Mouse (Mus musculus): ENCODE data around the gene Picalm. TPM values are rescaled to one million over a fixed set of nuclear protein-coding genes. Genes with fewer than 3 reads are reported as not detected.
"Not testable (repeated sequence)": the region's sequence is repeated elsewhere in the genome, so short reads cannot be mapped to it uniquely, and the experiment has no call there.

Gene Picalm
- polyA plus RNA-seq, 2 experiments, result 53.6 to 155 TPM

DNA sequence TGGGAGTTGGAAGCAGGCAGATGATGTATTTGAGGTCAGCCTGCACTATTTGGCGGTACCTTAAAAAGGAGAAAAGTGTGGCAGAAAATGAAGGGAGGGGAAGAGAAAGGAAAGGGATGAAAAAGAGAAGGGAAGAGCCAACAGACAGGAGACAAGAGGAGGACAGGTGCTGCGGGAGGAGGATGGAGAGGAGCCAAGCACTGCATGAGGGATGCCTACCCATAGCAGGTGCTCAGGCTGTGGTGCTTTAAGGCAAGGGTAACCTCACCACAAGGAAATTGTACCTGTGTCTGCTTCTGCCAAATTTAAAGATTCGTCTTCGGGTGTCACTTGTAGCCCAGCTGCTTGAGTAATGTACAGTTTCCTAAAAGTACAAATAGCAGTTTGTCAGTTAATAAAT is 98.1 kb downstream of the Picalm start:
- no peaks in the 10 kb centered on the region for H3K27me3 ChIP-seq (ENCODE audit: control insufficient read depth, insufficient read depth, low read length)
- H3K4me3 ChIP-seq (replicated peaks; ENCODE audit: low read length), result no peak overlapping the region
- no peaks in the 10 kb centered on the region for H3K9me3 ChIP-seq (ENCODE audit: control insufficient read depth, low read length)
- no peak overlapping the region for H3K9ac ChIP-seq (ENCODE audit: low read depth, low read length, severe bottlenecking)
- no peak for DNase-seq (ENCODE audit: low spot score)
- no peak for TF ChIP-seq POLR2A (IDR thresholded peaks at IDR 0.05; ENCODE audit: borderline replicate concordance, extremely low read depth, insufficient read depth, insufficient read length)
- WGBS, result 85% methylated on average over 4 of the region's 4 CpGs
- H3K27ac ChIP-seq (replicated peaks; ENCODE audit: low read depth, low read length), result no peak overlapping the region
- ATAC-seq (ENCODE audit: low FRiP score, low read depth), result no peak
- no peaks in the 10 kb centered on the region for H3K36me3 ChIP-seq (ENCODE audit: control insufficient read depth, insufficient read depth, low read length)
- no peaks in the 10 kb centered on the region for H3K4me1 ChIP-seq (ENCODE audit: control insufficient read depth, insufficient read depth, low read length)
- no peak overlapping the region for H3K4me2 ChIP-seq (replicated peaks; ENCODE audit: low read depth, low read length, severe bottlenecking)

DNA sequence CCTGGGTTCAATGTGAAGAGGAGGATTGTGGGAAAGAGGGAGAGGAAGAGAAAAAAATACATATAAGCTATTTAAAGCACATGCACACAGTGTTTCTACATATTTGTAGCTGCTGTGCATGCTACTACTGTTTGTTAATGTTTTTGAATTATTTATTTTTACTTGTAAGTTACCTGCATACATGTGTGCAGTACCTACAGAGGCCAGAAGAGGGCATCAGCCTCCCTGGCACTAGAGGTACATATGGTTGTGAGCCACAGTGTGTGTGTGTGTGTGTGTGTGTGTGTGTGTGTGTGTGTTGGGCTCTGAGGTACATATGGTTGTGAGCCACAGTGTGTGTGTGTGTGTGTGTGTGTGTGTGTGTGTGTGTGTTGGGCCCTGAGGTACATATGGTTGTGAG is 98.9 kb downstream of the Picalm start:
- DNase-seq (ENCODE audit: low spot score); ATAC-seq (ENCODE audit: low FRiP score, low read depth); H3K4me1 ChIP-seq (ENCODE audit: control insufficient read depth, insufficient read depth, low read length); H3K4me3 ChIP-seq (replicated peaks; ENCODE audit: low read length); H3K27me3 ChIP-seq (ENCODE audit: control insufficient read depth, insufficient read depth, low read length); H3K9ac ChIP-seq (ENCODE audit: low read depth, low read length, severe bottlenecking); H3K4me2 ChIP-seq (replicated peaks; ENCODE audit: low read depth, low read length, severe bottlenecking); H3K9me3 ChIP-seq (ENCODE audit: control insufficient read depth, low read length); H3K36me3 ChIP-seq (ENCODE audit: control insufficient read depth, insufficient read depth, low read length); H3K27ac ChIP-seq (replicated peaks; ENCODE audit: low read depth, low read length): not testable (repeated sequence)

DNA sequence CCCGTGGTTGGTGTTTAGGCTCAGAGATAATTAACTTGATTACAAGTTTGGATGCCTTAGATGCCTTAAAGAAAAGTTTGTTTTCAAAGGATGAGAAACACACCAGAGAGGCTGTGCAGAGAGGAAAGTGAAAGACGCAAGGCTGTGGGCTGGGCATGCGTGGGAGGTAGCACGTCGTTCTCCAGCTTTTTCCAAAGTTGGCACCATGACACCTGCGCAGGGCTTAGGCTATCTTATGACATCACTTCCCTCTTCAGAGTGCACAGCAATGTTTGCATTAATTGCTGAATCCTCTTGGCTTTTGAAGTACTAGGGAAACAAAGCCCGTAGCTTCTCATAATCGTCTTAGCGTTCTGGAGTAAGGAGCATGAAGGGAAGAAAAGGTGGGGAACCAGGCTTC is 101.4 kb downstream of the Picalm start:
- no peaks in the 10 kb centered on the region for H3K27me3 ChIP-seq (ENCODE audit: control insufficient read depth, insufficient read depth, low read length)
- H3K27ac ChIP-seq (replicated peaks; ENCODE audit: low read depth, low read length), result no peak overlapping the region
- H3K4me1 ChIP-seq (ENCODE audit: control insufficient read depth, insufficient read depth, low read length), result no peaks in the 10 kb centered on the region
- H3K4me2 ChIP-seq (replicated peaks; ENCODE audit: low read depth, low read length, severe bottlenecking), result no peak overlapping the region
- H3K9me3 ChIP-seq (ENCODE audit: control insufficient read depth, low read length), result no peaks in the 10 kb centered on the region
- DNase-seq (ENCODE audit: low spot score), result no peak
- no peak for ATAC-seq (ENCODE audit: low FRiP score, low read depth)
- H3K4me3 ChIP-seq (replicated peaks; ENCODE audit: low read length), result no peak overlapping the region
- no peak overlapping the region for H3K9ac ChIP-seq (ENCODE audit: low read depth, low read length, severe bottlenecking)
- no peak for TF ChIP-seq POLR2A (IDR thresholded peaks at IDR 0.05; ENCODE audit: borderline replicate concordance, extremely low read depth, insufficient read depth, insufficient read length)
- H3K36me3 ChIP-seq (ENCODE audit: control insufficient read depth, insufficient read depth, low read length), result no peaks in the 10 kb centered on the region
- WGBS, result 72% methylated on average over 9 of the region's 9 CpGs

DNA sequence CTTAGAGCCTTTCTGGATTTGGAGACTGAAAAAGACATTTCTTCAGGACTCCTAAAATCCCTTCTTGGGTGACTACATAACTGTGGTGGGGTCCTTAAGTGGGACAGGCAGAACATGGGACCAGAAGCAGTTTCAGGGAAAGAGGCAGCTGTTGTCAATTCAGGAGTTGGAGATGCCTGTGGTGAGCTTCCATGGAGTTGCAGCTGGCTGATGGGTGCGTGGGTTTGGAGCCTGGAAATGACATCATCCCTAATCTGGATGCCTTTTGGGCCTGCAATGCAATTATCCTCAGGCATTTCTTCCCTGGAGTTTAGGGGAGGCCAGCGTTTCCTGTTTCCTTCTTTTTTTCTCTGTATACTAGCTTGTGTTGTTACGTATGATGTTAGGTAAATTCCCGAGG is 103.9 kb downstream of the Picalm start:
- no peak overlapping the region for H3K27ac ChIP-seq (replicated peaks; ENCODE audit: low read depth, low read length)
- H3K4me2 ChIP-seq (replicated peaks; ENCODE audit: low read depth, low read length, severe bottlenecking), result no peak overlapping the region
- H3K4me3 ChIP-seq (replicated peaks; ENCODE audit: low read length), result no peak overlapping the region
- no peak for TF ChIP-seq POLR2A (IDR thresholded peaks at IDR 0.05; ENCODE audit: borderline replicate concordance, extremely low read depth, insufficient read depth, insufficient read length)
- ATAC-seq (ENCODE audit: low FRiP score, low read depth) (peak; percentile 63; the same call in 1 of the 2 replicates), DNase-seq (ENCODE audit: low spot score) (peak; percentile 18)
- no peaks in the 10 kb centered on the region for H3K36me3 ChIP-seq (ENCODE audit: control insufficient read depth, insufficient read depth, low read length)
- H3K9me3 ChIP-seq (ENCODE audit: control insufficient read depth, low read length), result no peaks in the 10 kb centered on the region
- 28% methylated on average over 4 of the region's 4 CpGs for WGBS
- H3K9ac ChIP-seq (ENCODE audit: low read depth, low read length, severe bottlenecking), result no peak overlapping the region
- no peaks in the 10 kb centered on the region for H3K4me1 ChIP-seq (ENCODE audit: control insufficient read depth, insufficient read depth, low read length)
- no peaks in the 10 kb centered on the region for H3K27me3 ChIP-seq (ENCODE audit: control insufficient read depth, insufficient read depth, low read length)

DNA sequence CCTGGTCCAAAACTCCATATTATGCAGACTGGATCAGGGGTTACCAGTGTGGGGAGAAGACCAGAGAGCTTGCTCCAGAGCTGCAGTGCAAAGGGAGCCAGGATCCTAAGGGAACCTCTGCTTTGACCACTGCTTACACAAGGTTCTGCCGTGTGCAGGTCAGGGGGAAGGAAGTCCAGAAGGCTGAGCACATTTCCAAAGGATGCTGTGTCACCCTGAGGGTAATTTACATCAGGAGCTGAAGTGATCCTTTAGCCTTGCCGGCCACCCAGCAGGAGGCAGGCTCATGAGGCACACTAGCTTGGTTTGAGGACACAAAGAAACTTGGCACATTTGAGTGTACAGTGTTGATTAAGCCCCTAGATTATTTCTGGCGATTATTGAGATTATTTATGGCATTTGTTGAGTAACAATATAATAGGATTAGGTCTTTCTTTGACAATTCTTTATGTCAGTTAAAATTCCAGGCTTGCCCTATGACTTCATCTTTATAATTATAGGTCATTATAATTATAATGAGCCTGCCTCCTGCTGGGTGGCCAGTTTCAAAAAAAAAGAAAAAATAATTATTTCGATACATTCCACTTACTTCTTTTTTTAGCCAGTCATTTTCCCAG is 106.4 kb downstream of the Picalm start:
- Histone ChIP-seq H3K27ac (replicated peaks; ENCODE audit: low read depth, low read length) (no peak overlapping the region), H3K9me3 (ENCODE audit: control insufficient read depth, low read length) (no peaks in the 10 kb centered on the region), H3K4me1 (ENCODE audit: control insufficient read depth, insufficient read depth, low read length) (no peaks in the 10 kb centered on the region), H3K27me3 (ENCODE audit: control insufficient read depth, insufficient read depth, low read length) (no peaks in the 10 kb centered on the region), H3K9ac (ENCODE audit: low read depth, low read length, severe bottlenecking) (no peak overlapping the region), H3K4me3 (replicated peaks; ENCODE audit: low read length) (no peak overlapping the region), H3K36me3 (ENCODE audit: control insufficient read depth, insufficient read depth, low read length) (no peaks in the 10 kb centered on the region), H3K4me2 (replicated peaks; ENCODE audit: low read depth, low read length, severe bottlenecking) (no peak overlapping the region)
- DNase-seq (ENCODE audit: low spot score) (no peak), ATAC-seq (ENCODE audit: low FRiP score, low read depth) (no peak)
- WGBS, result 47% methylated on average over 4 of the region's 4 CpGs
- no peak for TF ChIP-seq POLR2A (IDR thresholded peaks at IDR 0.05; ENCODE audit: borderline replicate concordance, extremely low read depth, insufficient read depth, insufficient read length)

DNA sequence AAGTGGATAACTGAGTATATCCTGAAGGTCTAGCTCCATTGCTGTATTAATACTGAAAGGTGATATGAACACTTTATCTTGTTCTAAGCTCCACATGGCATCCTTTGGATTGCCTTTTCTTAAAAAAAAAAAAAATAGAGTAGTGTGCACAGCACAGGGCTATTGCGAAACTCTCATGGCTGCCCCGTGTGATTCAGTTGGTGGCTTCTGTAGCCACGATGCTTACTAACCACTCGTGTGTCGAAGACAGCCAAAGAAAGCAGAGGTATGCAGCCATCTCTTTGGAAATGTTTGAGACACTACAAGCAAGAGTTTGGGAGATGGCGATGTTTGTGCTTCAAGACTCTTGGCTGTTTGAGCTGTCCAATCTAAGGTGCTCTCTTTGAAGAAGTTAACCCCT is 113.1 kb downstream of the Picalm start:
- Histone ChIP-seq H3K4me3 (replicated peaks; ENCODE audit: low read length) (no peak overlapping the region), H3K9ac (ENCODE audit: low read depth, low read length, severe bottlenecking) (no peak overlapping the region), H3K36me3 (ENCODE audit: control insufficient read depth, insufficient read depth, low read length) (no peaks in the 10 kb centered on the region), H3K4me1 (ENCODE audit: control insufficient read depth, insufficient read depth, low read length) (no peaks in the 10 kb centered on the region), H3K27ac (replicated peaks; ENCODE audit: low read depth, low read length) (no peak overlapping the region), H3K9me3 (ENCODE audit: control insufficient read depth, low read length) (no peaks in the 10 kb centered on the region), H3K4me2 (replicated peaks; ENCODE audit: low read depth, low read length, severe bottlenecking) (no peak overlapping the region), H3K27me3 (ENCODE audit: control insufficient read depth, insufficient read depth, low read length) (no peaks in the 10 kb centered on the region)
- WGBS, result 84% methylated on average over 6 of the region's 6 CpGs
- no peak for DNase-seq (ENCODE audit: low spot score)
- no peak for ATAC-seq (ENCODE audit: low FRiP score, low read depth)
- TF ChIP-seq POLR2A (IDR thresholded peaks at IDR 0.05; ENCODE audit: borderline replicate concordance, extremely low read depth, insufficient read depth, insufficient read length), result no peak
